Mouse (Mus musculus): ENCODE data around the gene Luc7l2. TPM values are rescaled to one million over a fixed set of nuclear protein-coding genes. Genes with fewer than 3 reads are reported as not detected.

Gene Luc7l2
- 10.0 and 12.5 TPM in 2 replicates for polyA plus RNA-seq (2012)

DNA sequence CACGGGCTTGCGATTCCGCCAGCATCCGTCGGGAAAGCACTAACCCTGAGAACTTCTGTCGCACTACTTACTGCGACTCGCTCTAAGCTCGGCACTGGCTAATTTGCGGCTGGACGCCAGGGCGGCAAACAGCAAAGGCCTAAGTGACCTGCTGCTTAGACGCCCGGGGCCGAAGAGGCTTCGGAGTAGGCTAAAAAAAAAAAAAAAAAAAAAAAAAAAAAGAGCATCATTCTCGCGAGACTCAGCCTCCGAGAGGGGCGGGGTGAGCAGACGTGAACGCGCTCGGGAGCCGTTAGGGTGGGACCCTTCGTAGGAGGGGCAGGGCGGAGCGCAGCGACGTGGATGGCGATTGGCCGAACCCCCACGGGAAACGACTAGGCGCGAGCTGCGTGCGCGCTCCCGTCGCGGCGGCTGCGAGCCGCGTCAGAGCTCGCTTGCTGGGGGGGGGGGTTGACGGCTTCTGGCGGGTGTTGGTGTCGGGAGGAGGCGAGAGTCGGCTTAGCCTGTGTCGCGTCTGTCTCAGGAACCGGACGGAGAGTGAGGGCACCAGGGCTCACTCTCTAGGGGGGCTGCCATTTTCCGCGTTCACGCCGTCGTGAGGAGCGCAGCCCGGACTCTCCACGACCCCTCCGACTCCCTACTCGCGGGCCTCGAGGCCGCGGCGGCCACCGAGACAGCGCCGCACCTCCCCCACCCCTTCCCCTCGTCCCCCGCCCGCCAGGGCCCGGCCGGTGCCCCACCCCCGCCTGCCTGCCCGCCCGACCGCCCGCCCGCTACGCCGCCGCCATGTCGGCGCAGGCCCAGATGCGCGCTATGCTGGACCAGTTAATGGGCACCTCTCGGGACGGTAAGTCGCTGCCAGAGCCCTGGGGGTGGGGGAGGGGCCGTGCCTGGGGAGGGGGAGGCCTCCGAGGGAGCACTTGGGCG lies at the start of gene Luc7l2:
TSS of gene Luc7l2 (plus strand) at position 273 of the 927 bp plus-strand sequence.
- TF ChIP-seq GATA1 (IDR thresholded peaks at IDR 0.05; ENCODE audit: low read length) (no peak), TAL1 (IDR thresholded peaks at IDR 0.05; ENCODE audit: low read length) (no peak)
- Histone ChIP-seq H3K36me3 (ENCODE audit: control insufficient read depth) (peaks cover 33% of the 10 kb centered on the region), H3K27me3 (ENCODE audit: control insufficient read depth) (no peaks in the 10 kb centered on the region), H3K4me3 (replicated peaks) (peak within 1 kb of the TSS; percentile 78), H3K4me1 (ENCODE audit: control insufficient read depth) (peaks cover 43% of the 10 kb centered on the region), H3K9me3 (ENCODE audit: control insufficient read depth, low read length) (no peaks in the 10 kb centered on the region)

- no peaks in the 10 kb centered on the region for H3K9me3 ChIP-seq (ENCODE audit: control insufficient read depth, low read length)
- peaks cover 3% of the 10 kb centered on the region; the same call in 1 of the 2 replicates for H3K4me1 ChIP-seq (ENCODE audit: control insufficient read depth)
- no peak overlapping the region for H3K4me3 ChIP-seq (replicated peaks)
- no peaks in the 10 kb centered on the region for H3K27me3 ChIP-seq (ENCODE audit: control insufficient read depth)
- TF ChIP-seq GATA1 (IDR thresholded peaks at IDR 0.05; ENCODE audit: low read length) (no peak), TAL1 (IDR thresholded peaks at IDR 0.05; ENCODE audit: low read length) (no peak)
- H3K36me3 ChIP-seq (ENCODE audit: control insufficient read depth) = peaks cover 14% of the 10 kb centered on the region
Observed at GRCm38 (mm10) chr6:38512096-38512495, 39.0 kb upstream of the Luc7l2 start.

DNA sequence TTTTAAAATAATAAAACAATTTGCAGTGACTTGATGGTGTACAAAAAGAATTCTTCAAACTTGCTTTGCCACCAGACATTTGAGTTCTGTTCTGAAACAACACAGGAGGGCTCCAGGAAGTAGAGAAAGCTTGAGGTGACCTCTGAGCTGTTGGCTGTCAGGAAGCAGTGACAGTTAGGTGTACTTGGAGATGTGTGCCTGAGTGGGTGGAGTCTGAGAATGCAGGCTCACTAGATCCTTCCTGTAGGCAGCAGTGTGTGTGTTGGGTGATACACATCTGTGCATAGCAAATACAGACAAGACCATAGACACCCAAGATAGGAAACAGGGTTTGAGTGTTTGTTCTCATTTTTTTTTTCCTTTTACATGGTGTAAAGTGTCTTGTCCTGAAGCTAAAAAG lies 38.3 kb upstream of the Luc7l2 start:
- Histone ChIP-seq H3K27me3 (ENCODE audit: control insufficient read depth) (no peaks in the 10 kb centered on the region), H3K9me3 (ENCODE audit: control insufficient read depth, low read length) (no peaks in the 10 kb centered on the region)
- TF ChIP-seq TAL1 (IDR thresholded peaks at IDR 0.05; ENCODE audit: low read length) = no peak

DNA sequence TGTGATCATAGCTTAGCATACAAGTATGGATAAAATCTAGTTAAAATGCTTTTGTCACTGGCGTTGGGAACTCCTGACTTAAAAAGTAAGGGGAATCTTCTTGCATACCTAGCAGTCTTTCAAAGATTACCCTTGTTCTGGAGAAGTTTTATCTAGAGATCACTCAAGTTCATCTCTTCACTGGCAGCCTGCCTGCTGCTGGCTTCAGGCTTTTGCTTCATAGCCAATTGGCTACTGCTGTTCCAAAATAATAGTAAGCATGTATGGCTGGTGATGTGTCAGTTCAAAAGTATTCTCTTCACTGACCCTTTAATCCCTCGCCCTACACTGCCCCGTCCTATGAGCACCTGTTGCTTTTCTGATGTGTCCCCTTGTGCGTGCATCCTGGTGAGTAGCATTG lies 35.9 kb upstream of the Luc7l2 start:
- Histone ChIP-seq H3K4me1 (ENCODE audit: control insufficient read depth) (peaks cover 3% of the 10 kb centered on the region; the same call in 1 of the 2 replicates), H3K9me3 (ENCODE audit: control insufficient read depth, low read length) (no peaks in the 10 kb centered on the region), H3K4me3 (replicated peaks) (no peak overlapping the region), H3K36me3 (ENCODE audit: control insufficient read depth) (peaks cover 7% of the 10 kb centered on the region), H3K27me3 (ENCODE audit: control insufficient read depth) (no peaks in the 10 kb centered on the region)
- no peak for TF ChIP-seq TAL1 (IDR thresholded peaks at IDR 0.05; ENCODE audit: low read length)
- no peak for TF ChIP-seq GATA1 (IDR thresholded peaks at IDR 0.05; ENCODE audit: low read length)

More for the DNA sequence above, 38.3 kb upstream of the Luc7l2 start:
- peaks cover 3% of the 10 kb centered on the region; the same call in 1 of the 2 replicates for H3K4me1 ChIP-seq (ENCODE audit: control insufficient read depth)
- peaks cover 13% of the 10 kb centered on the region for H3K36me3 ChIP-seq (ENCODE audit: control insufficient read depth)
- no peak overlapping the region for H3K4me3 ChIP-seq (replicated peaks)

DNA sequence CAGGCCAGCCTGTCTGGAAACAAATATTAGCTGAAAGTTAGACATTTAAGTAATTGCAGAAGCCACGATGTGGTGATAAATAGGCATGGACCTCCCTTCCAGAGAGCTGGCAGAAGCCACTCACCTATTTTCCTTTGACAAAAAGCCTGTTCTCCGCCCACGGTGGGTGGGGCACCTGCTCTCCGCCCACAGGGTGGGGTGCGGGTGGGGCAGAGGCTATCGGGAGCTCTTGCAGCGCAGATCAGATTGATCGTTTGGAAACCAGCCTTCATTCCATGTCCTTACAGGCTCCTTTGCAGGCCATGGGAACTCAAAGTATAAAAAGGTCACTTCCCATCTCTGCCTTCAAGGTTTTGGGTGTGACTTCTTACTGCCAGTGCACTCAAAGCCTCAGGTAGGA lies 27.3 kb upstream of the Luc7l2 start:
- Histone ChIP-seq H3K4me3 (replicated peaks) (no peak overlapping the region), H3K9me3 (ENCODE audit: control insufficient read depth, low read length) (no peaks in the 10 kb centered on the region), H3K27me3 (ENCODE audit: control insufficient read depth) (peaks cover 5% of the 10 kb centered on the region; the same call in 1 of the 2 replicates), H3K36me3 (ENCODE audit: control insufficient read depth) (peaks cover 4% of the 10 kb centered on the region), H3K4me1 (ENCODE audit: control insufficient read depth) (peaks cover 15% of the 10 kb centered on the region)
- TF ChIP-seq TAL1 (IDR thresholded peaks at IDR 0.05; ENCODE audit: low read length) = no peak
- TF ChIP-seq GATA1 (IDR thresholded peaks at IDR 0.05; ENCODE audit: low read length) = no peak

GRCm38 (mm10) chr6:38531211-38531820 lies 19.8 kb upstream of the Luc7l2 start:
- Histone ChIP-seq H3K4me3 (replicated peaks) (no peak overlapping the region), H3K36me3 (ENCODE audit: control insufficient read depth) (no peaks in the 10 kb centered on the region)
- TF ChIP-seq GATA1 (IDR thresholded peaks at IDR 0.05; ENCODE audit: low read length) (no peak), TAL1 (IDR thresholded peaks at IDR 0.05; ENCODE audit: low read length) (no peak)

GRCm38 (mm10) chr6:38532500-38533420 lies 18.4 kb upstream of the Luc7l2 start:
- H3K4me1 ChIP-seq (ENCODE audit: control insufficient read depth) = peaks cover 35% of the 10 kb centered on the region
- H3K4me3 ChIP-seq (replicated peaks) = peak overlapping the region; percentile 70
- no peaks in the 10 kb centered on the region for H3K9me3 ChIP-seq (ENCODE audit: control insufficient read depth, low read length)
- no peaks in the 10 kb centered on the region for H3K27me3 ChIP-seq (ENCODE audit: control insufficient read depth)
- H3K36me3 ChIP-seq (ENCODE audit: control insufficient read depth) = no peaks in the 10 kb centered on the region
- no peak for TF ChIP-seq GATA1 (IDR thresholded peaks at IDR 0.05; ENCODE audit: low read length)
- TF ChIP-seq TAL1 (IDR thresholded peaks at IDR 0.05; ENCODE audit: low read length) = no peak

More at GRCm38 (mm10) chr6:38531211-38531820, 19.8 kb upstream of the Luc7l2 start:
- no peaks in the 10 kb centered on the region for H3K27me3 ChIP-seq (ENCODE audit: control insufficient read depth)
- peaks cover 34% of the 10 kb centered on the region for H3K4me1 ChIP-seq (ENCODE audit: control insufficient read depth)
- no peaks in the 10 kb centered on the region for H3K9me3 ChIP-seq (ENCODE audit: control insufficient read depth, low read length)

Measured in erythroblast, embryonic 14.5 days (primary cell).